Mouse (Mus musculus) myocyte (in vitro differentiated cells): ENCODE measurements at regions not wholly inside any gene's neighbourhood (a gene's known extent, or its start where the extent isn't known, plus 50 kb on each side); places are given as distances from the start of the nearest gene placed in this dataset.
A peak's percentile ranks its signal among the peaks of the same experiment; 100 is the strongest.

Source experiments
- CEBPB ChIP-seq: IDR thresholded peaks from 2 replicates; pipeline ENCODE4 v1.6.1; 2011; ENCODE audit warnings: mild to moderate bottlenecking, moderate library complexity; ENCODE audit not compliant: poor library complexity, insufficient read depth, severe bottlenecking
- E2F4 ChIP-seq: IDR thresholded peaks from one replicate; pipeline ENCODE4 v1.6.1; 2011; ENCODE audit warnings: mild to moderate bottlenecking, control low read depth, moderate library complexity; ENCODE audit not compliant: insufficient read depth
- MAX ChIP-seq: IDR thresholded peaks from one replicate; pipeline ENCODE4 v1.6.1; 2011; ENCODE audit warnings: low read depth, mild to moderate bottlenecking, control low read depth
- MYOD1 ChIP-seq, 3 experiments: IDR thresholded peaks; one replicate each; pipeline ENCODE4 v1.6.1; 2011; ENCODE audit warnings: control low read depth in 2 of 3, low read depth in 2 of 3, mild to moderate bottlenecking in 2 of 3, moderate library complexity in 1 of 3; ENCODE audit not compliant: insufficient read length in 2 of 3, control insufficient read depth in 1 of 3
- MYOG ChIP-seq, 3 experiments: IDR thresholded peaks; one replicate each; pipeline ENCODE4 v1.6.1; 2011; ENCODE audit warnings: control low read depth in 2 of 3, low read depth in 2 of 3, mild to moderate bottlenecking in 2 of 3; ENCODE audit not compliant: insufficient read length in 2 of 3, control insufficient read depth in 1 of 3, insufficient read depth in 1 of 3
- POLR2A ChIP-seq: IDR thresholded peaks from one replicate; pipeline ENCODE4 v1.6.1; 2011; ENCODE audit warnings: low read depth, mild to moderate bottlenecking, control low read depth, moderate library complexity; ENCODE audit not compliant: insufficient read length
- POLR2AphosphoS2 ChIP-seq: IDR thresholded peaks from one replicate; pipeline ENCODE4 v1.6.1; 2011; ENCODE audit warnings: low read depth, control low read depth; ENCODE audit not compliant: insufficient read length
- REST ChIP-seq: IDR thresholded peaks from one replicate; pipeline ENCODE4 v1.6.1; 2011; ENCODE audit warnings: mild to moderate bottlenecking, control low read depth, moderate library complexity; ENCODE audit not compliant: insufficient read depth, insufficient read length
- SRF ChIP-seq: IDR thresholded peaks from one replicate; pipeline ENCODE4 v1.6.1; 2011; ENCODE audit warnings: low read depth; ENCODE audit not compliant: control insufficient read depth, insufficient read length
- TCF12 ChIP-seq: IDR thresholded peaks from one replicate; pipeline ENCODE4 v1.6.1; 2011; ENCODE audit warnings: mild to moderate bottlenecking, control low read depth; ENCODE audit not compliant: poor library complexity, insufficient read depth, severe bottlenecking
- TCF3 ChIP-seq: IDR thresholded peaks from one replicate; pipeline ENCODE4 v1.6.1; 2011; ENCODE audit warnings: low read depth, control low read depth; ENCODE audit not compliant: insufficient read length
- USF1 ChIP-seq: IDR thresholded peaks from one replicate; pipeline ENCODE4 v1.6.1; 2011; ENCODE audit warnings: low read depth, mild to moderate bottlenecking, control low read depth, moderate library complexity

DNA sequence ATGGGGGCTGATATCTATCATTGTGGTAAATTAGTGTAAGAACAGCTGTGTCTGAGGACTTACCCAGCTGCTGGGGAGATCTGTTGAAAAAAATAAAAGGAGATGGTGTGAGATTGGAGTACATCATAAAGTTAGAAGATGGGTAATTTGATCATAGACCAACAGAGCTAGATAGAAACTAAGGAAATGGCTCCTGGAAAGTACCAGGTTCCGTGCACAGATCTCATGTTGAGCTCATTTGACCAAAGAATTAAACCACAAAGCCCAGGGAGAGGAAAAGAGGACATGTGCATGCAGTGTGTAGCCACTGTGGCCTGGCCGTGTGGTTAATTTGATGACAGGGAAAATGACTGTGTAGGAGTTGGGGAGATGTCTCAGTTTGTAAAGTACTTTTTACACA is 335.3 kb upstream of the Slc24a5 start:
- no peak for TF ChIP-seq POLR2A
- no peak for TF ChIP-seq MYOG (IDR thresholded peaks at IDR 0.05; ENCODE audit: control insufficient read depth in 1 of 3, insufficient read depth in 1 of 3, insufficient read length in 2 of 3, low read depth in 2 of 3)
- peak in 2 of 3 experiments; percentile 22 to 48 for TF ChIP-seq MYOD1 (IDR thresholded peaks at IDR 0.05; ENCODE audit: control insufficient read depth in 1 of 3, insufficient read length in 2 of 3, low read depth in 2 of 3)
- TF ChIP-seq E2F4 = no peak
- TF ChIP-seq USF1 = no peak
- TF ChIP-seq POLR2AphosphoS2 = no peak
- TF ChIP-seq MAX = no peak
- peak; percentile 41 for TF ChIP-seq TCF3
- TF ChIP-seq CEBPB = no peak
- no peak for TF ChIP-seq SRF
- TF ChIP-seq TCF12 = peak; percentile 21
- TF ChIP-seq REST = no peak
